Mouse (Mus musculus): ENCODE results near the gene Fchsd2. TPM values are rescaled to one million over a fixed set of nuclear protein-coding genes. Genes with fewer than 3 reads are reported as not detected.

Fchsd2 gene
- polyA plus RNA-seq, 1 experiment from 2014 or later, result 33.1 TPM

DNA sequence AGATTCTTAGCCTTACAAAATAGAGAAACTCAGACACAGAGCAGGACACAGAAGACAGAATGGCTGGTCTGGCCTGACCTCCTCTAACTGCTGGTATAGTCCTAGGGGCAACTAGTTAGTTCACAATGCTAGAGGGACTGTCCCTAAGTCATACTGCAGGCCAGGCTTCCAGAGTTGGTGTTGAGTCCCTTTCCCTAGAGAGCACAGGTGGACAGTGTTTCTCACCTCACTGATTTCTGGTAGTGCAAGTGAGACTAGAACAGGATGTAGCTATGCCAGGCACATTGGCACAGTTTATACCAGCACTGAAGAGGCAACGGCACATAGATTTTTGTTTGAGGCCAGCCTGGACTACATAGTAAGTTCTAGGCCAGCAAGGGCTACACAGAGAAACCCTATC, 200.0 kb downstream of the Fchsd2 start:
- peaks cover 10% of the 10 kb centered on the region; the same call in 1 of the 2 replicates for H3K36me3 ChIP-seq (ENCODE audit: control insufficient read depth, insufficient read depth, low read length)
- H3K4me2 ChIP-seq (replicated peaks; ENCODE audit: low read depth, low read length), result no peak overlapping the region
- ATAC-seq (ENCODE audit: insufficient number of reproducible peaks, insufficient read depth, low FRiP score, low read depth), result no peak
- whole genome bisulfite sequencing, result 87% methylated on average over 1 of the region's 1 CpGs
- H3K9ac ChIP-seq (replicated peaks; ENCODE audit: low read depth, low read length), result no peak overlapping the region
- no peaks in the 10 kb centered on the region for H3K9me3 ChIP-seq (ENCODE audit: control insufficient read depth, low read depth, low read length)
- H3K4me3 ChIP-seq (ENCODE audit: low read depth, low read length), result no peak overlapping the region
- no peak overlapping the region for H3K27ac ChIP-seq (ENCODE audit: low read length)
- H3K4me1 ChIP-seq (ENCODE audit: control insufficient read depth, insufficient read depth, low read length), result 0 out of 2 replicates have a peak, but pooled peaks cover 4% of the 10 kb centered on the region
- H3K27me3 ChIP-seq (ENCODE audit: control insufficient read depth, insufficient read depth, low read length), result no peaks in the 10 kb centered on the region

DNA sequence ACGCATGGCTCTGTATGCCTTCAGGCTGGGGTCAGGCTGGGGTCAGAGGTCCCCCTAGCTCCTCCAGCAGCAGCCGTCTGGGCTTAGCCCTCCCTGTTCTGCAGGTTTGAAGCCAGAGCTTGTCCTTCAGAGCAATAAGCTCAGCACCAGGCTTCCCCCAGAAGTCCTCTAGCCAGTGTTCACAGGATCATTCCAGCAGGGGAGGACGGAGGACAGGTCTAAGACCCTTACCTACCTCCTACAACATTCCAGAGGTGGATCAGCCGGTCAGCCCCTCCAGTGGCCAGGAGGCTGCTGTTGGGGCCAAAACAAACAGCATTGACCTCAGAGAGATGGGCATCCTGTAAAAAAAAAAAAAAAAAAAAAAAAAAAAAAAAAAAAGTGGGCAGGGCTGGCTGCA, 200.5 kb downstream of the Fchsd2 start:
- no peak overlapping the region for H3K4me2 ChIP-seq (replicated peaks; ENCODE audit: low read depth, low read length)
- H3K36me3 ChIP-seq (ENCODE audit: control insufficient read depth, insufficient read depth, low read length), result peaks cover 10% of the 10 kb centered on the region; the same call in 1 of the 2 replicates
- WGBS, result 52% methylated on average over 4 of the region's 4 CpGs
- no peaks in the 10 kb centered on the region for H3K27me3 ChIP-seq (ENCODE audit: control insufficient read depth, insufficient read depth, low read length)
- no peak for ATAC-seq (ENCODE audit: insufficient number of reproducible peaks, insufficient read depth, low FRiP score, low read depth)
- no peaks in the 10 kb centered on the region for H3K9me3 ChIP-seq (ENCODE audit: control insufficient read depth, low read depth, low read length)
- 0 out of 2 replicates have a peak, but pooled peaks cover 4% of the 10 kb centered on the region for H3K4me1 ChIP-seq (ENCODE audit: control insufficient read depth, insufficient read depth, low read length)
- H3K27ac ChIP-seq (ENCODE audit: low read length), result no peak overlapping the region
- H3K9ac ChIP-seq (replicated peaks; ENCODE audit: low read depth, low read length), result no peak overlapping the region
- no peak overlapping the region for H3K4me3 ChIP-seq (ENCODE audit: low read depth, low read length)

- H3K4me3 ChIP-seq (ENCODE audit: low read depth, low read length), result no peak overlapping the region
- no peak overlapping the region for H3K4me2 ChIP-seq (replicated peaks; ENCODE audit: low read depth, low read length)
- ATAC-seq (ENCODE audit: insufficient number of reproducible peaks, insufficient read depth, low FRiP score, low read depth), result no peak
- WGBS, result 61% methylated on average over 4 of the region's 4 CpGs
- no peak overlapping the region for H3K9ac ChIP-seq (replicated peaks; ENCODE audit: low read depth, low read length)
- peaks cover 10% of the 10 kb centered on the region; the same call in 1 of the 2 replicates for H3K36me3 ChIP-seq (ENCODE audit: control insufficient read depth, insufficient read depth, low read length)
- H3K27ac ChIP-seq (ENCODE audit: low read length), result no peak overlapping the region
- H3K27me3 ChIP-seq (ENCODE audit: control insufficient read depth, insufficient read depth, low read length), result no peaks in the 10 kb centered on the region
- no peaks in the 10 kb centered on the region for H3K9me3 ChIP-seq (ENCODE audit: control insufficient read depth, low read depth, low read length)
- H3K4me1 ChIP-seq (ENCODE audit: control insufficient read depth, insufficient read depth, low read length), result 0 out of 2 replicates have a peak, but pooled peaks cover 4% of the 10 kb centered on the region
These were observed 200.9 kb downstream of the Fchsd2 start for GRCm38 (mm10) chr7:101293611-101294010.

GRCm38 (mm10) chr7:101295438-101295837, 202.8 kb downstream of the Fchsd2 start:
- 79% methylated on average over 1 of the region's 1 CpGs for WGBS
- no peak overlapping the region for H3K4me3 ChIP-seq (ENCODE audit: low read depth, low read length)
- H3K27me3 ChIP-seq (ENCODE audit: control insufficient read depth, insufficient read depth, low read length), result no peaks in the 10 kb centered on the region
- H3K36me3 ChIP-seq (ENCODE audit: control insufficient read depth, insufficient read depth, low read length), result 0 out of 2 replicates have a peak, but pooled peaks cover 5% of the 10 kb centered on the region
- no peak overlapping the region for H3K27ac ChIP-seq (ENCODE audit: low read length)
- no peak overlapping the region for H3K9ac ChIP-seq (replicated peaks; ENCODE audit: low read depth, low read length)
- H3K4me2 ChIP-seq (replicated peaks; ENCODE audit: low read depth, low read length), result no peak overlapping the region
- no peaks in the 10 kb centered on the region for H3K9me3 ChIP-seq (ENCODE audit: control insufficient read depth, low read depth, low read length)
- 0 out of 2 replicates have a peak, but pooled peaks cover 4% of the 10 kb centered on the region for H3K4me1 ChIP-seq (ENCODE audit: control insufficient read depth, insufficient read depth, low read length)
- no peak for ATAC-seq (ENCODE audit: insufficient number of reproducible peaks, insufficient read depth, low FRiP score, low read depth)

DNA sequence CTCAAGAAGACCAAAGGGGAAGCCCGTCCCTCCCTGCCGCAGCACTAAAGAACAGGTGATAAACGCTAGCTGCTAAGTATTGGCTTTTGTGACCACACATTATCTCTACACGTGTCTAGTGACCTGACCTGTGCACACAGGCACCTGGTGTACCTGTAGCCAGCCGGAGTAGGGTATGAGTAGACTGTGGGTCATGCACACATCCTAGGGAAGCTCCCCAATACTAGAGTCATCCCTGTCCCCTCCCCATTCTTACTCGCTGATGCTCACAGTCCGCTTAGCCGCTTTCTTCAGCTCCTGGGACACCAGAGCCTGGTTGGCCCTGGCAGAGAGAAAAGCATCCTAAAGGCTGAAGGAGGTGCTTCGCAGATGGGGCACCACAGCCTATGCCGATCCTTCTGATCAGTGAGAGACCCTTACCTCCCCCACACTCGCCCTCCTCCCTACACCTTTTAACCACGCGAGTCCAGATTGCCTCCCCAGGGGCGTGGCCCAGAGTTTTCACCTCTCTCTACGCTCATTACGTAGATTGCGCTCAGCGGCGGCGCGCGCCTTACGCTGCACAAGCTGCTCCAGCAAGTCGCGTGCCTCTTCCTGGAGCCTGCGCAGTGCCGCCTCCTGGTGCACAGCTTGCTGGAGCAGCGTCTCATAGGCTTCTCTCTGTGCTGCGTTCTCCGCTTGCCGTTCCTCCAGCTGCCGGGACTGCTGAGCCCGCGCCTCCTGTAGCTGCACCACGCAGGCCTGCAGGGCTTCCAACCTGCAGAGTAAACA, 203.8 kb downstream of the Fchsd2 start:
- WGBS, result 10% methylated on average over 35 of the region's 35 CpGs
- H3K4me1 ChIP-seq (ENCODE audit: control insufficient read depth, insufficient read depth, low read length), result peaks cover 9% of the 10 kb centered on the region; the same call in 1 of the 2 replicates
- peak; percentile 86 for ATAC-seq (ENCODE audit: insufficient number of reproducible peaks, insufficient read depth, low FRiP score, low read depth)
- H3K36me3 ChIP-seq (ENCODE audit: control insufficient read depth, insufficient read depth, low read length), result 0 out of 2 replicates have a peak, but pooled peaks cover 5% of the 10 kb centered on the region
- no peaks in the 10 kb centered on the region for H3K27me3 ChIP-seq (ENCODE audit: control insufficient read depth, insufficient read depth, low read length)
- H3K9ac ChIP-seq (replicated peaks; ENCODE audit: low read depth, low read length), result no peak overlapping the region
- no peak overlapping the region for H3K27ac ChIP-seq (ENCODE audit: low read length)
- H3K4me2 ChIP-seq (replicated peaks; ENCODE audit: low read depth, low read length), result peak overlapping the region; percentile 56
- H3K9me3 ChIP-seq (ENCODE audit: control insufficient read depth, low read depth, low read length), result no peaks in the 10 kb centered on the region
- H3K4me3 ChIP-seq (ENCODE audit: low read depth, low read length), result peak overlapping the region; percentile 22; the same call in 1 of the 2 replicates

DNA sequence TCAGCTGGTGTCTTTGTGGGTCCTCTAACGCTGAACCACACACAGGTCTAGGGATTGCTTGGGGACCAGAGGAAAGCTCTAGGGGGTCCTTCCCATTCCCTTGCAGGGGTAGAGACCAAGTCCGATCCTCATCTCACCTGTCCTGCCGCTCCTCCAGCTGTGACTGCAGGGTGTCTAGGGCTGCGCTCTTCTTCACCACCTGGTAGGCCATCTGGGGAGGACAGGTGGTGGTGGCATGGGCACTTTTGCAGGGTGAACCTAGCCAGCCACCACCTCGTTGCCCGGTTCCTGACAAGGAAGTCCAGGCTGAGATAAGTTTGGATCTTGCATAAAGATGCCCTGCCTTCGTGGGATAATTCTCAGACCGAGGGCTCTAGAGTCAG, 204.4 kb downstream of the Fchsd2 start:
- Histone ChIP-seq H3K27me3 (ENCODE audit: control insufficient read depth, insufficient read depth, low read length) (no peaks in the 10 kb centered on the region), H3K9me3 (ENCODE audit: control insufficient read depth, low read depth, low read length) (no peaks in the 10 kb centered on the region), H3K9ac (replicated peaks; ENCODE audit: low read depth, low read length) (no peak overlapping the region), H3K36me3 (ENCODE audit: control insufficient read depth, insufficient read depth, low read length) (0 out of 2 replicates have a peak, but pooled peaks cover 1% of the 10 kb centered on the region), H3K4me2 (replicated peaks; ENCODE audit: low read depth, low read length) (peak overlapping the region; percentile 56), H3K27ac (ENCODE audit: low read length) (no peak overlapping the region), H3K4me1 (ENCODE audit: control insufficient read depth, insufficient read depth, low read length) (peaks cover 9% of the 10 kb centered on the region; the same call in 1 of the 2 replicates), H3K4me3 (ENCODE audit: low read depth, low read length) (peak overlapping the region; percentile 22; the same call in 1 of the 2 replicates)
- WGBS, result 27% methylated on average over 8 of the region's 8 CpGs
- no peak for ATAC-seq (ENCODE audit: insufficient number of reproducible peaks, insufficient read depth, low FRiP score, low read depth)

- WGBS, result 81% methylated on average over 3 of the region's 3 CpGs
- no peaks in the 10 kb centered on the region for H3K36me3 ChIP-seq (ENCODE audit: control insufficient read depth, insufficient read depth, low read length)
These were observed 205.7 kb downstream of the Fchsd2 start for GRCm38 (mm10) chr7:101298375-101298774.

GRCm38 (mm10) chr7:101301361-101301880, 208.8 kb downstream of the Fchsd2 start:
- H3K27ac ChIP-seq (ENCODE audit: low read length), result peak overlapping the region; percentile 66; the same call in 1 of the 2 replicates
- ATAC-seq (ENCODE audit: insufficient number of reproducible peaks, insufficient read depth, low FRiP score, low read depth), result 0 out of 2 replicates have a peak, but pooled peaks have one; percentile 3

More at GRCm38 (mm10) chr7:101298375-101298774, 205.7 kb downstream of the Fchsd2 start:
- H3K9ac ChIP-seq (replicated peaks; ENCODE audit: low read depth, low read length), result no peak overlapping the region
- ATAC-seq (ENCODE audit: insufficient number of reproducible peaks, insufficient read depth, low FRiP score, low read depth), result no peak
- no peaks in the 10 kb centered on the region for H3K9me3 ChIP-seq (ENCODE audit: control insufficient read depth, low read depth, low read length)
- no peak overlapping the region for H3K4me3 ChIP-seq (ENCODE audit: low read depth, low read length)
- no peaks in the 10 kb centered on the region for H3K27me3 ChIP-seq (ENCODE audit: control insufficient read depth, insufficient read depth, low read length)
- no peak overlapping the region for H3K27ac ChIP-seq (ENCODE audit: low read length)
- H3K4me1 ChIP-seq (ENCODE audit: control insufficient read depth, insufficient read depth, low read length), result peaks cover 9% of the 10 kb centered on the region; the same call in 1 of the 2 replicates
- no peak overlapping the region for H3K4me2 ChIP-seq (replicated peaks; ENCODE audit: low read depth, low read length)

More at GRCm38 (mm10) chr7:101301361-101301880, 208.8 kb downstream of the Fchsd2 start:
- Histone ChIP-seq H3K4me2 (replicated peaks; ENCODE audit: low read depth, low read length) (peak overlapping the region; percentile 92), H3K9me3 (ENCODE audit: control insufficient read depth, low read depth, low read length) (no peaks in the 10 kb centered on the region), H3K4me3 (ENCODE audit: low read depth, low read length) (peak overlapping the region; percentile 74), H3K27me3 (ENCODE audit: control insufficient read depth, insufficient read depth, low read length) (no peaks in the 10 kb centered on the region), H3K36me3 (ENCODE audit: control insufficient read depth, insufficient read depth, low read length) (no peaks in the 10 kb centered on the region), H3K9ac (replicated peaks; ENCODE audit: low read depth, low read length) (peak overlapping the region; percentile 53), H3K4me1 (ENCODE audit: control insufficient read depth, insufficient read depth, low read length) (peaks cover 9% of the 10 kb centered on the region; the same call in 1 of the 2 replicates)
- WGBS, result 1% methylated on average over 30 of the region's 30 CpGs

Data from stomach, embryonic 14.5 days (tissue).